Mouse (Mus musculus): ENCODE results near the gene Zfyve26.

- TF ChIP-seq ZC3H11A (IDR thresholded peaks at IDR 0.05; ENCODE audit: borderline replicate concordance, low read depth, low read length) = no peak
- TF ChIP-seq HCFC1 (IDR thresholded peaks at IDR 0.05; ENCODE audit: borderline replicate concordance, insufficient read depth, low read length) = no peak
Observed at GRCm38 (mm10) chr12:79211447-79211846, 84.7 kb downstream of the Zfyve26 start.
